Mouse (Mus musculus) ES-Bruce4 (cell line): ENCODE results near the gene Banf1. TPM values are rescaled to one million over a fixed set of nuclear protein-coding genes. Genes with fewer than 3 reads are reported as not detected.

ENCODE experiments used
- H3K27ac ChIP-seq: 2 replicates; pipeline ENCODE4 v1.5.1; 2012; ENCODE audit warnings: low read length, inconsistent platforms; ENCODE audit not compliant: insufficient read depth
- H3K27me3 ChIP-seq: 2 replicates; pipeline ENCODE4 v1.6.1; 2012; ENCODE audit warnings: mild to moderate bottlenecking, low read length, inconsistent platforms; ENCODE audit not compliant: control insufficient read depth, poor library complexity, insufficient read depth, severe bottlenecking
- H3K36me3 ChIP-seq: 2 replicates; pipeline ENCODE4 v1.6.1; 2012; ENCODE audit warnings: inconsistent platforms, mild to moderate bottlenecking, low read length, moderate library complexity; ENCODE audit not compliant: control insufficient read depth, poor library complexity, insufficient read depth, severe bottlenecking
- H3K4me1 ChIP-seq: one replicate; pipeline ENCODE4 v1.8.1; 2011; ENCODE audit warnings: low read length; ENCODE audit not compliant: control insufficient read depth, insufficient read depth
- H3K4me3 ChIP-seq: 2 replicates; pipeline ENCODE4 v1.5.1; 2011; ENCODE audit warnings: low read depth, mild to moderate bottlenecking, low read length
- H3K9ac ChIP-seq: 2 replicates; pipeline ENCODE4 v1.6.1; 2012; ENCODE audit warnings: low read depth, mild to moderate bottlenecking, inconsistent platforms; ENCODE audit not compliant: poor library complexity, severe bottlenecking
- H3K9me3 ChIP-seq: replicated peaks from 2 replicates; pipeline ENCODE4 v1.6.1; 2012; ENCODE audit warnings: mild to moderate bottlenecking, low read length, inconsistent platforms; ENCODE audit not compliant: control insufficient read depth, poor library complexity, insufficient read depth, severe bottlenecking
- CTCF ChIP-seq: IDR thresholded peaks from one replicate; pipeline ENCODE4 v1.8.1; 2011; ENCODE audit warnings: low read depth, low read length
- EP300 ChIP-seq: IDR thresholded peaks from 2 replicates; pipeline ENCODE4 v1.6.1; 2011; ENCODE audit warnings: low read depth, low read length; ENCODE audit not compliant: insufficient read depth
- POLR2A ChIP-seq: IDR thresholded peaks from one replicate; pipeline ENCODE4 v1.8.1; 2011; ENCODE audit warnings: low read length; ENCODE audit not compliant: insufficient read depth
- polyA plus RNA-seq: library from polyadenylated mRNA; stranded (reverse); fragments of >200 nt; gene quantifications from 2 replicates; pipeline ENCODE4 v1.2.4, GENCODE M21; 2011; ENCODE audit warnings: low read depth; ENCODE audit not compliant: missing spikeins, insufficient read depth, insufficient read length

Gene Banf1
- polyA plus RNA-seq, 1 experiment = 370 TPM

GRCm38 (mm10) chr19:5395371-5395770 lies 28.4 kb upstream of the Banf1 start:
- no peaks in the 10 kb centered on the region for H3K9me3 ChIP-seq

GRCm38 (mm10) chr19:5394168-5394567 lies 27.2 kb upstream of the Banf1 start:
- H3K36me3 ChIP-seq = no peaks in the 10 kb centered on the region
- no peak overlapping the region for H3K4me3 ChIP-seq
- H3K9ac ChIP-seq = no peak overlapping the region
- no peaks in the 10 kb centered on the region for H3K27me3 ChIP-seq
- no peak overlapping the region for H3K27ac ChIP-seq
- no peaks in the 10 kb centered on the region for H3K4me1 ChIP-seq
- TF ChIP-seq POLR2A = no peak
- TF ChIP-seq EP300 = no peak
- no peak for TF ChIP-seq CTCF
- H3K9me3 ChIP-seq = no peaks in the 10 kb centered on the region

More at GRCm38 (mm10) chr19:5395371-5395770, 28.4 kb upstream of the Banf1 start:
- Histone ChIP-seq H3K9ac (no peak overlapping the region), H3K27me3 (no peaks in the 10 kb centered on the region), H3K4me3 (no peak overlapping the region), H3K4me1 (no peaks in the 10 kb centered on the region), H3K36me3 (no peaks in the 10 kb centered on the region), H3K27ac (no peak overlapping the region)
- TF ChIP-seq EP300 (no peak), CTCF (no peak), POLR2A (no peak)

GRCm38 (mm10) chr19:5392892-5393291 lies 25.9 kb upstream of the Banf1 start:
- Histone ChIP-seq H3K9me3 (no peaks in the 10 kb centered on the region), H3K27ac (no peak overlapping the region), H3K36me3 (no peaks in the 10 kb centered on the region), H3K9ac (no peak overlapping the region), H3K4me1 (no peaks in the 10 kb centered on the region), H3K4me3 (no peak overlapping the region), H3K27me3 (no peaks in the 10 kb centered on the region)
- TF ChIP-seq POLR2A (no peak), EP300 (no peak), CTCF (no peak)

GRCm38 (mm10) chr19:5390416-5390815 lies 23.4 kb upstream of the Banf1 start:
- Histone ChIP-seq H3K27me3 (no peaks in the 10 kb centered on the region), H3K9ac (peak overlapping the region; percentile 78), H3K36me3 (no peaks in the 10 kb centered on the region), H3K4me3 (no peak overlapping the region), H3K9me3 (no peaks in the 10 kb centered on the region), H3K4me1 (no peaks in the 10 kb centered on the region), H3K27ac (no peak overlapping the region)
- TF ChIP-seq POLR2A = no peak
- TF ChIP-seq CTCF = no peak
- TF ChIP-seq EP300 = no peak

DNA sequence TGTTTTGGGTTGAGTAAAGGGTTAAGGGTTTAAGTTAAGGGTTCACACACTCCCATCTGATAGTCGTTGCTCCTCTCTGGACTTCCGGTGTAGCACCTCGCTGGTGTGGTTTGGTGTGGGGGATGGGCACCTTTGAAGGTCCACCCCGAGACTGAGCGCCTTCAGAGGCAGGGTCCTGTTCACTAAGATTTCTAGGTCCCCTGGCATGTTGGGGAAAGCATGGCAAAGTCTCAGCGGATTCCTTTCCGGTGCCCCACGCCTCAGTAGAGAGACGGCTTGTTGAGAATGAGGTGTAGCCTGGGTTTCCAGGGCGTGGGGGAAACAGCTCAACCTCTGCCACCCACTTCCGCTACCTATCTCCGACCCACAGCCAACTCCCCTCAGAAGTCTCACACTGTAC lies 22.7 kb upstream of the Banf1 start:
- Histone ChIP-seq H3K27ac (peak overlapping the region; percentile 54; the same call in 1 of the 2 replicates), H3K4me1 (no peaks in the 10 kb centered on the region), H3K9me3 (no peaks in the 10 kb centered on the region), H3K4me3 (peak overlapping the region; percentile 99), H3K36me3 (peaks cover 3% of the 10 kb centered on the region), H3K27me3 (no peaks in the 10 kb centered on the region), H3K9ac (peak overlapping the region; percentile 78)
- TF ChIP-seq CTCF (no peak), EP300 (no peak), POLR2A (no peak)

GRCm38 (mm10) chr19:5388588-5389242 lies 21.7 kb upstream of the Banf1 start, which contains the start of gene Sart1:
Gene Sart1 (minus strand): TSS chr19:5388703.
- TF ChIP-seq EP300 (no peak), POLR2A (peak; percentile 87)
- H3K36me3 ChIP-seq = peaks cover 12% of the 10 kb centered on the region
- H3K27ac ChIP-seq = peak within 1 kb of the TSS; percentile 67
- no peaks in the 10 kb centered on the region for H3K4me1 ChIP-seq
- peak within 1 kb of the TSS; percentile 99 for H3K4me3 ChIP-seq
- peak within 1 kb of the TSS; percentile 78 for H3K9ac ChIP-seq
- H3K9me3 ChIP-seq = no peaks in the 10 kb centered on the region
- no peaks in the 10 kb centered on the region for H3K27me3 ChIP-seq
